Mouse (Mus musculus): Measurements from ENCODE around the gene Gsdma. TPM values are rescaled to one million over a fixed set of nuclear protein-coding genes. Genes with fewer than 3 reads are reported as not detected.

Gene Gsdma
- polyA plus RNA-seq, 1 experiment from 2014 or later: not detected

DNA sequence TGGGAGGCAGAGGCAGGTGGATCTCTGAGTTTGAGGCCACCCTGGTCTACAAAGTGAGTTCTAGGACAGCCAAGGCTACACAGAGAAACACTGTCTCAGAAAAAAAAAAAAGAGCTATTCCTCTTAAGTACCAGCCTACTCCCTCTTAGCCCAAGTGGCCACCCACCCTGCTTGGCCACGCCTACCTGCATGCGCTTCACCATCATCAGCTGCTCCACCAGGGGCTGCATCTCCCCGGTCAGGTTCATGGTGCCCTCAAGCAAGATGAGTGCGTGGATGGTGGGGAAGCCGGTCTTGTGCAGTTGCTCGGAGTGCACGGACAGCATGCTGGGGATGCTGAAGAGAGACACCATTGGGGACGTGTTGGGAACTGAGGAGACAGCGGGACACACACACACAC, 51.8 kb downstream of the Gsdma start:
- Histone ChIP-seq H3K4me1 (ENCODE audit: insufficient read depth) (peaks cover 8% of the 10 kb centered on the region; the same call in 1 of the 2 replicates), H3K27ac (ENCODE audit: low read depth) (no peak overlapping the region), H3K9ac (no peak overlapping the region), H3K4me2 (no peak overlapping the region), H3K4me3 (ENCODE audit: low read depth, low read length) (no peak overlapping the region), H3K27me3 (ENCODE audit: insufficient read depth, low read length) (no peaks in the 10 kb centered on the region), H3K9me3 (ENCODE audit: low read depth, low read length) (no peaks in the 10 kb centered on the region), H3K36me3 (ENCODE audit: insufficient read depth) (peaks cover 65% of the 10 kb centered on the region)
- no peak for DNase-seq
- no peak for ATAC-seq (ENCODE audit: insufficient read depth)
- 92% methylated on average over 9 of the region's 9 CpGs for WGBS
- TF ChIP-seq CTCF (IDR thresholded peaks at IDR 0.05; ENCODE audit: low read depth): no peak

- DNase-seq: peak; percentile 90
- WGBS: 20% methylated on average over 13 of the region's 13 CpGs
These were observed 53.8 kb downstream of the Gsdma start for GRCm38 (mm10) chr11:98717904-98718303.

GRCm38 (mm10) chr11:98720756-98721155, 56.6 kb downstream of the Gsdma start:
- peaks cover 25% of the 10 kb centered on the region for H3K4me1 ChIP-seq (ENCODE audit: insufficient read depth)
- WGBS: 43% methylated on average over 2 of the region's 2 CpGs
- ATAC-seq (ENCODE audit: insufficient read depth): no peak
- no peak for TF ChIP-seq CTCF (IDR thresholded peaks at IDR 0.05; ENCODE audit: low read depth)
- peaks cover 39% of the 10 kb centered on the region for H3K36me3 ChIP-seq (ENCODE audit: insufficient read depth)
- H3K9me3 ChIP-seq (ENCODE audit: low read depth, low read length): no peaks in the 10 kb centered on the region
- H3K4me3 ChIP-seq (ENCODE audit: low read depth, low read length): no peak overlapping the region
- DNase-seq: no peak
- H3K9ac ChIP-seq: no peak overlapping the region
- peak overlapping the region; percentile 82; the same call in 1 of the 2 replicates for H3K27ac ChIP-seq (ENCODE audit: low read depth)
- H3K27me3 ChIP-seq (ENCODE audit: insufficient read depth, low read length): no peaks in the 10 kb centered on the region
- no peak overlapping the region for H3K4me2 ChIP-seq

More at GRCm38 (mm10) chr11:98717904-98718303, 53.8 kb downstream of the Gsdma start:
- Histone ChIP-seq H3K4me1 (ENCODE audit: insufficient read depth) (peaks cover 25% of the 10 kb centered on the region), H3K27me3 (ENCODE audit: insufficient read depth, low read length) (no peaks in the 10 kb centered on the region), H3K36me3 (ENCODE audit: insufficient read depth) (peaks cover 54% of the 10 kb centered on the region), H3K9me3 (ENCODE audit: low read depth, low read length) (no peaks in the 10 kb centered on the region), H3K27ac (ENCODE audit: low read depth) (0 out of 2 replicates have a peak overlapping the region, but pooled peaks have one; percentile 30), H3K4me3 (ENCODE audit: low read depth, low read length) (no peak overlapping the region), H3K9ac (no peak overlapping the region), H3K4me2 (no peak overlapping the region)
- TF ChIP-seq CTCF (IDR thresholded peaks at IDR 0.05; ENCODE audit: low read depth): peak; percentile 84
- ATAC-seq (ENCODE audit: insufficient read depth): no peak

- Histone ChIP-seq H3K27me3 (ENCODE audit: insufficient read depth, low read length) (no peaks in the 10 kb centered on the region), H3K9ac (no peak overlapping the region; the same call in 1 of the 2 replicates), H3K36me3 (ENCODE audit: insufficient read depth) (peaks cover 37% of the 10 kb centered on the region), H3K9me3 (ENCODE audit: low read depth, low read length) (no peaks in the 10 kb centered on the region), H3K27ac (ENCODE audit: low read depth) (peak overlapping the region; percentile 82), H3K4me1 (ENCODE audit: insufficient read depth) (peaks cover 25% of the 10 kb centered on the region), H3K4me2 (peak overlapping the region; percentile 21), H3K4me3 (ENCODE audit: low read depth, low read length) (no peak overlapping the region)
- ATAC-seq (ENCODE audit: insufficient read depth) (peak; percentile 81), DNase-seq (peak; percentile 93)
- peak; percentile 72 for TF ChIP-seq CTCF (IDR thresholded peaks at IDR 0.05; ENCODE audit: low read depth)
- WGBS: 31% methylated on average over 24 of the region's 24 CpGs
These were observed 57.5 kb downstream of the Gsdma start for GRCm38 (mm10) chr11:98721458-98722226.

DNA sequence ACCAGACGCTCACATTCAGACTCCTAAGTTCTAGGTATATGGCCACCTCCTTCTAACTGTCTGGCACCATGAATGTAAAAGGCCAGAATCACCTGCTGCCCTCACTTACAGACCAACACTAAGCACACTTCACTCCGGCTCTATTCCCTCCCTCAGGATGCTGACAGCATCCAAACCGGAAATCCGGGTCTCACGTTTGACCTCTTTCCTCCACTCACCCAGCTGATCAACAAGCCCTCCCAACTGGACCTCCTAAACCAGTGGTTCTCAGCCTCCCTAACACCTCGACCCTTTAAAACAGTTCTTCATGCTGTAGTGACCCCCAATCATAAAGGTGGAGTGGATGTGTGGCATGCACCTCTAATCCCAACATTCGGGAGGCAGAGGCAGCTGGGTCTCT, 58.9 kb downstream of the Gsdma start:
- Histone ChIP-seq H3K27me3 (ENCODE audit: insufficient read depth, low read length) (no peaks in the 10 kb centered on the region), H3K27ac (ENCODE audit: low read depth) (no peak overlapping the region), H3K4me1 (ENCODE audit: insufficient read depth) (peaks cover 23% of the 10 kb centered on the region), H3K36me3 (ENCODE audit: insufficient read depth) (peaks cover 36% of the 10 kb centered on the region), H3K9me3 (ENCODE audit: low read depth, low read length) (no peaks in the 10 kb centered on the region), H3K4me3 (ENCODE audit: low read depth, low read length) (no peak overlapping the region), H3K9ac (no peak overlapping the region), H3K4me2 (peak overlapping the region; percentile 2; the same call in 1 of the 2 replicates)
- no peak for ATAC-seq (ENCODE audit: insufficient read depth)
- TF ChIP-seq CTCF (IDR thresholded peaks at IDR 0.05; ENCODE audit: low read depth): no peak
- WGBS: 42% methylated on average over 7 of the region's 7 CpGs
- DNase-seq: no peak

DNA sequence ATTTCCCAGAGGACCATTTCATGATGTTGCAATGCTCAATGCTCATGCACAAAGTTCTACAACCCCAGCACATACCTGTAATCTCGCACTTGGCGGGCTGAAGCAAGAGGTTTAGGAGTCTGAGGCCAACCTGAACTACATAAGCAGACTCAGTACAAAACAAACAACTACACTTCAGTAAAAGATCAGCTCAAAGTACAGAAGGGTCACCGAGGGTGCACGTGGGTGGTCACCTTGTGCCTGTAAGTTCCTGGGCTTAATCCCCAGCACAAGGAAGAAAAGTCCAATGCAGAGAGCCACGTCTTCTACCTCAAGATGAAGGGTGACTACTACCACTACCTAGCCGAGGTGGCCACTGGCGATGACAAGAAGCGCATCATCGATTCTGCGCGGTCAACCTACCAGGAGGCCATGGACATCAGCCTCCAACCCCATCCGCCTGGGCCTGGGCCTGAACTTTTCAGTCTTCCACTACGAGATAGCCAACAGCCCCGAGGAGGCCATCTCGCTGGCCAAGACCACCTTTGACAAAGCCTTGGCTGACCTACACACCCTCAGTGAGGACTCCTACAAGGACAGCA, 61.9 kb downstream of the Gsdma start:
- Histone ChIP-seq H3K27ac (ENCODE audit: low read depth) (no peak overlapping the region), H3K4me3 (ENCODE audit: low read depth, low read length) (no peak overlapping the region), H3K9me3 (ENCODE audit: low read depth, low read length) (no peaks in the 10 kb centered on the region), H3K4me2 (no peak overlapping the region), H3K36me3 (ENCODE audit: insufficient read depth) (peaks cover 30% of the 10 kb centered on the region), H3K9ac (no peak overlapping the region), H3K4me1 (ENCODE audit: insufficient read depth) (peaks cover 25% of the 10 kb centered on the region), H3K27me3 (ENCODE audit: insufficient read depth, low read length) (no peaks in the 10 kb centered on the region)
- no peak for ATAC-seq (ENCODE audit: insufficient read depth)
- TF ChIP-seq CTCF (IDR thresholded peaks at IDR 0.05; ENCODE audit: low read depth): no peak
- no peak for DNase-seq
- WGBS: 94% methylated on average over 15 of the region's 15 CpGs

Other genes starting within 250 kb of the Gsdma start
- 62.9 and 65.3 TPM in 2 replicates for gene Mien1, start 225.4 kb upstream of the Gsdma start, polyA plus RNA-seq (2014; fragmentation: Nextera tagmentation; extraction: Ambion mirVana)
- 39.4 and 43.0 TPM in 2 replicates for gene Grb7, start 218.0 kb upstream of the Gsdma start, polyA plus RNA-seq (2014; fragmentation: Nextera tagmentation; extraction: Ambion mirVana)
- gene Ikzf3, start 118.3 kb upstream of the Gsdma start, polyA plus RNA-seq (2014; fragmentation: Nextera tagmentation; extraction: Ambion mirVana): 0.14 and 0.32 TPM in 2 replicates
- gene Zpbp2, start 113.3 kb upstream of the Gsdma start, polyA plus RNA-seq (2014; fragmentation: Nextera tagmentation; extraction: Ambion mirVana): 0.57 TPM in 1 of 2 replicates, not detected in the other
- gene Ormdl3, start 77.0 kb upstream of the Gsdma start, polyA plus RNA-seq (2014; fragmentation: Nextera tagmentation; extraction: Ambion mirVana): 6.6 and 6.9 TPM in 2 replicates
- not detected in 2 replicates for gene Lrrc3c, start 66.1 kb upstream of the Gsdma start, polyA plus RNA-seq (2014; fragmentation: Nextera tagmentation; extraction: Ambion mirVana)
- 1.2 and 1.4 TPM in 2 replicates for gene Gm12355, start 38.7 kb upstream of the Gsdma start, polyA plus RNA-seq (2014; fragmentation: Nextera tagmentation; extraction: Ambion mirVana)
- gene Gsdma3, start 38.0 kb upstream of the Gsdma start, polyA plus RNA-seq (2014; fragmentation: Nextera tagmentation; extraction: Ambion mirVana): not detected in 2 replicates
- gene Gsdma2, start 17.6 kb upstream of the Gsdma start, polyA plus RNA-seq (2014; fragmentation: Nextera tagmentation; extraction: Ambion mirVana): not detected in 2 replicates
- 152 and 169 TPM in 2 replicates for gene Psmd3, start 18.2 kb downstream of the Gsdma start, polyA plus RNA-seq (2014; fragmentation: Nextera tagmentation; extraction: Ambion mirVana)
- gene Csf3, start 36.9 kb downstream of the Gsdma start, polyA plus RNA-seq (2014; fragmentation: Nextera tagmentation; extraction: Ambion mirVana): not detected in 2 replicates
- gene Med24, start 65.1 kb downstream of the Gsdma start, polyA plus RNA-seq (2014; fragmentation: Nextera tagmentation; extraction: Ambion mirVana): 53.0 and 53.5 TPM in 2 replicates
- 46.8 and 47.1 TPM in 2 replicates for gene Thra, start 76.3 kb downstream of the Gsdma start, polyA plus RNA-seq (2014; fragmentation: Nextera tagmentation; extraction: Ambion mirVana)
- gene Nr1d1, start 111.0 kb downstream of the Gsdma start, polyA plus RNA-seq (2014; fragmentation: Nextera tagmentation; extraction: Ambion mirVana): 1.4 and 1.7 TPM in 2 replicates
- gene Msl1, start 131.2 kb downstream of the Gsdma start, polyA plus RNA-seq (2014; fragmentation: Nextera tagmentation; extraction: Ambion mirVana): 16.2 and 16.3 TPM in 2 replicates
- gene Casc3, start 140.6 kb downstream of the Gsdma start, polyA plus RNA-seq (2014; fragmentation: Nextera tagmentation; extraction: Ambion mirVana): 41.0 and 42.8 TPM in 2 replicates
- gene Rapgefl1, start 172.4 kb downstream of the Gsdma start, polyA plus RNA-seq (2014; fragmentation: Nextera tagmentation; extraction: Ambion mirVana): 1.5 and 2.1 TPM in 2 replicates
- gene Wipf2, start 199.3 kb downstream of the Gsdma start, polyA plus RNA-seq (2014; fragmentation: Nextera tagmentation; extraction: Ambion mirVana): 4.7 and 5.7 TPM in 2 replicates
- gene Cdc6, start 243.4 kb downstream of the Gsdma start, polyA plus RNA-seq (2014; fragmentation: Nextera tagmentation; extraction: Ambion mirVana): 47.0 and 48.1 TPM in 2 replicates

Measured in lung, embryonic 14.5 days (tissue).